Mouse (Mus musculus): ENCODE measurements around the gene Trpv1. TPM values are rescaled to one million over a fixed set of nuclear protein-coding genes. Genes with fewer than 3 reads are reported as not detected.

The Trpv1 gene
- polyA plus RNA-seq, 1 experiment from 2014 or later = not detected

DNA sequence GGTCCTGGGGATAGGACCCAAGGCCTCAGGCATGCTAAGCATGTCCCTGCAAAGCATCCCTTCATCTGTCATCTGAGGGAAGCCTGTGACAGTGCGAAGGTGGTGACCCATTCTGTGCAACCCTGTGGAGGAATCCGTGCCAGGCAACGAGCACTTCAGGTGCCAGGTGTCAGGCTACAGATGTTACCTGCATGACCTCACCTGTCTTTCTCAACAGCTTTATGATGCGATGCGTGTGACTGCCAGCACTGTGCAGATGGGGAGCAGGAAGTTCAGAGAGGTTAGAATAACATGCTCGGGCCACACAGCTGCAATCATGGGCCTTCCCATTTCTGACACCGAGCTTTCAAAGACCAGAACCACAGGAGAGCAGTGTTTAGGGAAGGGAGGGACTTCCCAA is 28.9 kb upstream of the Trpv1 start:
- H3K27ac ChIP-seq = no peak overlapping the region
- no peak for ATAC-seq
- no peaks in the 10 kb centered on the region for H3K36me3 ChIP-seq
- H3K27me3 ChIP-seq (replicated peaks) = no peaks in the 10 kb centered on the region
- H3K9me3 ChIP-seq (replicated peaks) = no peaks in the 10 kb centered on the region
- no peak overlapping the region for H3K9ac ChIP-seq
- no peak overlapping the region for H3K4me3 ChIP-seq
- WGBS (ENCODE audit: insufficient replicate concordance) = 63% methylated on average over 7 of the region's 7 CpGs
- H3K4me1 ChIP-seq = peaks cover 1% of the 10 kb centered on the region
- no peak overlapping the region for H3K4me2 ChIP-seq

DNA sequence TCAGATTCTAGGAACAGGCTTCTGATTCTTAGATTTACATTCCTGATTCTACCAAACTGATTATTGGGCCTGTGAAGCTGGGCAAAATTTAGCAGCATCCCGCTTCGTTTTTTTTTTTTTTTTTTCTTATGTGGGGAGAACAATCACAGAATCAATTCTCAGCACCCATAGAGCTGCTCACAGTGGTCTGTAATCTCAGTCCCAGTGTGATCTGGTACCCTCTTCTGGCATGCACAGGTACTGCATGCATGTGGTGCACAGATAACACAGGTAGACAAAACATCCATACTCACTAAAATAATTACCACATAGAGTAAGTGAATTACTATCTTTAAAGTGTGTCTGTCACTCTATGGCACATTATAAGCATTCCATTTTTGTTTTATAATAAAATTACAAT is 26.5 kb upstream of the Trpv1 start:
- Histone ChIP-seq H3K4me2 (no peak overlapping the region), H3K36me3 (no peaks in the 10 kb centered on the region), H3K4me1 (no peaks in the 10 kb centered on the region), H3K27me3 (replicated peaks) (no peaks in the 10 kb centered on the region), H3K4me3 (no peak overlapping the region), H3K9ac (no peak overlapping the region), H3K9me3 (replicated peaks) (no peaks in the 10 kb centered on the region), H3K27ac (no peak overlapping the region)
- no peak for ATAC-seq
- WGBS (ENCODE audit: insufficient replicate concordance) = 62% methylated on average over 2 of the region's 2 CpGs

DNA sequence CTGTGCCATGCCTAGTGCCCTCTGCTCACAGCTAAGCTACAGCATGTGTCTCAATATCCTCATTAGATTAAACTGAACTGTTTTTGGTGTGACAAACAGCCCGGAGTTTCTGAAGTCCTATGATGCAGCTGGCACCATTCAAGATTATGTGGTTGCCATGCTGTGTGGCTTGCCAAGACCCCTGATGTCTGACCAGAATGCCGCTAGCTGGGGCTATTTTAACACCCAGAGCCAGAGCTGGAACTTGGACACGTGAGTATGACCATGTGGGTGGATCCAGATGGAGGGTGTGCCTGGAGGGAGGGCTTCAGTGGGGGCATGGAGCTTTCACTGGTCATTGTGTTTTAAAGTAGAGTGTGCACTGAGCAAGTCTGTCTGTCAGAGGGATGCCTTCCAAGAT is 20.1 kb upstream of the Trpv1 start:
- H3K9me3 ChIP-seq (replicated peaks) = no peaks in the 10 kb centered on the region
- ATAC-seq = no peak
- H3K27me3 ChIP-seq (replicated peaks) = no peaks in the 10 kb centered on the region
- no peak overlapping the region for H3K4me2 ChIP-seq
- 61% methylated on average over 3 of the region's 3 CpGs for WGBS (ENCODE audit: insufficient replicate concordance)
- no peaks in the 10 kb centered on the region for H3K36me3 ChIP-seq
- H3K9ac ChIP-seq = no peak overlapping the region
- H3K27ac ChIP-seq = no peak overlapping the region
- H3K4me3 ChIP-seq = no peak overlapping the region
- no peaks in the 10 kb centered on the region for H3K4me1 ChIP-seq

DNA sequence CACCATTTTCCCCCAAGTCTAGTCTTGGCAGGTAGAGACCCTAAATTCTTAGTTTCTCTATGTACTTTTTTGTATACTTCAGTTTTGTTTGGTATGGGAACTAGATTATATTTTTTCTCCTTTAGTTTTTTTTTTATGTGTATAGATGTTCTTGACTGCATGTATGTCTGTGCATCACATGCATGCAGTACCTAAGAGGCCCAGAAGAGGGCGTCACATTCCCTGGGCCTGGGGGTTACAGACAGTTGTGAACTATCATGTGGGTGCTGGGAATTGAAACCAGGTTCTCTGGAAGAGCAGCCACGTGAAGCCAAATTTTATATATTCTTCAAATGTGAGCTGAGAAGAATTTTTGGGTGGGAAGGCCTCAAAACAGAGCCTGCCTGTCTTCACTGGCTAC is 14.4 kb upstream of the Trpv1 start:
- no peak overlapping the region for H3K27ac ChIP-seq
- no peaks in the 10 kb centered on the region for H3K27me3 ChIP-seq (replicated peaks)
- no peak for ATAC-seq
- H3K9ac ChIP-seq = no peak overlapping the region
- no peak overlapping the region for H3K4me2 ChIP-seq
- H3K4me3 ChIP-seq = no peak overlapping the region
- H3K4me1 ChIP-seq = no peaks in the 10 kb centered on the region
- 31% methylated on average over 2 of the region's 2 CpGs for whole genome bisulfite sequencing (ENCODE audit: insufficient replicate concordance)
- H3K36me3 ChIP-seq = no peaks in the 10 kb centered on the region
- no peaks in the 10 kb centered on the region for H3K9me3 ChIP-seq (replicated peaks)

DNA sequence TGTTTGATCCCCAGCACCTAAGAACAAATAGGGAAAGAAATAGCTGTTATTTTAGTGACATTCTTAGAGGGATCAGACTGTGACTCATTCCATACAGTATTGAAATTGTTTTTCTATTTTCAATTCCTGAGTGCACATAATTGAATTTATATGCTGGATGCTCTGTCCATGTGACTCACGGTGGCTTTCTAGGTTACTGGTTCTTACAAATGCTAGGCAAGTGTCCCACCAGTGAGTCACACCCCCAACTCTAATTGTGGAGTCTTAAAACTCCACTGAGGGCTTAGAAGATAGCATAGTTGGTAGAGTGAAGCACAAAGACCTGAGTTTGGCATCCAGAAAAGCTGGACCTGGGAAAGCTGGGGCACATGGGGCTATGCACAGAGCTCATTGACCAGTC is 13.4 kb upstream of the Trpv1 start:
- Histone ChIP-seq H3K4me1 (no peaks in the 10 kb centered on the region), H3K4me2 (no peak overlapping the region), H3K9me3 (replicated peaks) (no peaks in the 10 kb centered on the region), H3K4me3 (no peak overlapping the region), H3K27me3 (replicated peaks) (no peaks in the 10 kb centered on the region), H3K36me3 (no peaks in the 10 kb centered on the region), H3K27ac (no peak overlapping the region), H3K9ac (no peak overlapping the region)
- no peak for ATAC-seq
- 61% methylated on average over 1 of the region's 1 CpGs for WGBS (ENCODE audit: insufficient replicate concordance)

DNA sequence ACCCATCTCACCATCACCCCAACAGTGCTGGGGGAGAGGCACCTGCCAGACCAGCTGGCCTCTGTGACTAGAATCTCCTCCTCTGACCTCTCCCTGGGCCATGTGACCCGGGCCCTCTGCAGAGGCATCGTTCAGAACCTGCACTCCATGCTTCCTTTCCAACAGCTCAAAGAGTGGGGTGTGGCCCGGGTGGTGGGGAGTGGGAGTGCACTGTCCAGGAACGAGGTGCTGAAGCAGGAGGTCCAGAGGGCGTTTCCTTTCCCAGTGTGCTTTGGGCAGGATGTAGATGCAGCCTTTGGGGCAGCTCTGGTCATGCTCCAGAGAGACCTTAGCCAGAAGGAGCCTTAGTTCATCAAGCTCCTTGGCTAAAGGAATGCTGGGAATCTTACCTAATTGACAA is 11.2 kb upstream of the Trpv1 start:
- H3K27ac ChIP-seq = no peak overlapping the region
- no peaks in the 10 kb centered on the region for H3K9me3 ChIP-seq (replicated peaks)
- H3K4me2 ChIP-seq = no peak overlapping the region
- H3K4me3 ChIP-seq = no peak overlapping the region
- no peak for ATAC-seq
- H3K4me1 ChIP-seq = no peaks in the 10 kb centered on the region
- no peaks in the 10 kb centered on the region for H3K36me3 ChIP-seq
- 23% methylated on average over 5 of the region's 5 CpGs for WGBS (ENCODE audit: insufficient replicate concordance)
- H3K27me3 ChIP-seq (replicated peaks) = no peaks in the 10 kb centered on the region
- H3K9ac ChIP-seq = no peak overlapping the region

DNA sequence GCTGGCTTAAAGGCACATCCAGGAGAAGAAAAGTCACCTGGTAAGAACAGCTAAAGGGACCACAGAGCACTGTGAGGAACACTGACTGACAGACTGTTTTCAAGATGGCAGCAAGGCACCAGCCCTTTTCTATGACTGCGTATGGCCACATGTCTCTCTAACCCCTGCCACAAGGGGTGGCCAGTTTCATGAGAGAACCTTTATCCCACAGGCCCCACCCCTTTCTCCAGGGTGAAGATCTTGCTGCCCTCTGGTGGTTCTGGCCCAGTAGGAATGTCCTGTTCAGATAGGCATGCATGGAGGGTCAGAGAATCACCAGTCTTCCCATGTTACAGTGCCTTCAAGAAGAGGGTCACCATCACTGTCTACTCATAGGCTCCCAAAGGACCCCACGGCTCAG is 10.1 kb upstream of the Trpv1 start:
- Histone ChIP-seq H3K36me3 (no peaks in the 10 kb centered on the region), H3K4me2 (no peak overlapping the region), H3K27me3 (replicated peaks) (no peaks in the 10 kb centered on the region), H3K27ac (no peak overlapping the region), H3K4me1 (no peaks in the 10 kb centered on the region), H3K9ac (no peak overlapping the region), H3K4me3 (no peak overlapping the region), H3K9me3 (replicated peaks) (no peaks in the 10 kb centered on the region)
- 51% methylated on average over 2 of the region's 2 CpGs for WGBS (ENCODE audit: insufficient replicate concordance)
- no peak for ATAC-seq

DNA sequence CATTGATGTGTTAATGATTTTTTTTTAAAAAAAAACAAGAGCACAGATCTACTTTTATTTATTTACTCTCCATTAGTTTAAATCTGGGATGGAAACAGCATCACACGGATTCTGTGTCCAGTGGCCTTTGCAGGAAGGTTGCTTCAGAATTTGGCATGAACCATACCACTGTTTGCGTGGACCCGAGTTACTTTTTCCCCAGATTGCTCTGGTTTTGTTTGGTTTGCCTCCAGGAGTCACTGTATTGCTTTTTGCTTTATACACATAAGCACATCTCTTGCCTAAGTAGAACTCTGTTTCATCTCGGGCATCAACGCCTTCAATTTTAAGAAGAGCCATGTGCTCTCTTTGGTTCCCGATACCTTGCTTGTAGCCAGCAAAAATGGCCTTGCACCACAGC is 8.2 kb upstream of the Trpv1 start:
- Histone ChIP-seq H3K27ac (no peak overlapping the region), H3K9ac (no peak overlapping the region), H3K36me3 (no peaks in the 10 kb centered on the region), H3K27me3 (replicated peaks) (no peaks in the 10 kb centered on the region), H3K4me2 (no peak overlapping the region), H3K4me1 (no peaks in the 10 kb centered on the region), H3K4me3 (no peak overlapping the region), H3K9me3 (replicated peaks) (no peaks in the 10 kb centered on the region)
- 82% methylated on average over 6 of the region's 6 CpGs for WGBS (ENCODE audit: insufficient replicate concordance)
- ATAC-seq = no peak

DNA sequence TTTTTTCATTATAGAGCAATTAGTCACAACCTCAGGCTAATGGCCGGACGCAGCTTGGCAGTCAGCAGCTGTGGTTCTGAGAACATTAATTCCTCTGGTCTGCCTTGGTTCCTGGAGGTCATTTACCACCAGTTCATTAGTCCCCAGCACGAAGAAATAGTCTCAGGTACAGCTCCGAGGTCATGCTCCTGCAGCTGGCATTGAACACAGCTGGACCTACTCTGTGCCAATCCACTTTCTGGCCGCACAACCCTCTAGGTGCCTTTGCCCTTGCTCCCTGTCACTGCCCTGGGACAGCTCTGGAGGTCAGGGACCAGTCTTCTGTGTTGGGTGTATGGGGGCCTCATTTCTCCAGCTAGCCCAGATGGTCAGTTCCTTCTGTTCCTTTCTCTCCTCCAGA is 5.2 kb upstream of the Trpv1 start:
- H3K4me2 ChIP-seq = no peak overlapping the region
- H3K27me3 ChIP-seq (replicated peaks) = no peaks in the 10 kb centered on the region
- H3K9me3 ChIP-seq (replicated peaks) = no peaks in the 10 kb centered on the region
- no peak overlapping the region for H3K27ac ChIP-seq
- H3K4me3 ChIP-seq = no peak overlapping the region
- ATAC-seq = no peak
- H3K4me1 ChIP-seq = no peaks in the 10 kb centered on the region
- no peak overlapping the region for H3K9ac ChIP-seq
- H3K36me3 ChIP-seq = no peaks in the 10 kb centered on the region
- whole genome bisulfite sequencing (ENCODE audit: insufficient replicate concordance) = 64% methylated on average over 5 of the region's 5 CpGs

DNA sequence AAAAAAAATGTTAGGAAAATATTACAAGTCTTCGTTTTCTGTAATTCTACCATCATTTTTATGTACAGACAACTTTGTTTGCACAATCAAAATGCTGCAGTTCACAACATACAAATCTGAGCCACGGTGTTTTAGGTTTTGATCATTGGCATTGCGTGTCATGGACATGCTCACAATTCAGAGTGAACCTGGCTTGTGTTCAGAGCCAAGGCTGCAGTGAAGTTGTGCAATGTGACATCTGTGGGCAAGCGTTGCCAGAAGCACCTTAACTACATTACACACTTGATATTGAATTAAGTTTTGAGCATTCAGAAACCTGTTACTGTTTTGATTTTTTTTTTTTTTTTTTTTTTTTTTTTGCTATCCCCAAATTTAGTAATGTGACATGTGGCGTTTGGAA is 4.0 kb upstream of the Trpv1 start:
- H3K4me2 ChIP-seq = no peak overlapping the region
- H3K9me3 ChIP-seq (replicated peaks) = no peaks in the 10 kb centered on the region
- no peak overlapping the region for H3K27ac ChIP-seq
- H3K9ac ChIP-seq = no peak overlapping the region
- no peak overlapping the region for H3K4me3 ChIP-seq
- H3K27me3 ChIP-seq (replicated peaks) = no peaks in the 10 kb centered on the region
- no peak for ATAC-seq
- WGBS (ENCODE audit: insufficient replicate concordance) = 71% methylated on average over 5 of the region's 5 CpGs
- no peaks in the 10 kb centered on the region for H3K36me3 ChIP-seq
- no peaks in the 10 kb centered on the region for H3K4me1 ChIP-seq

DNA sequence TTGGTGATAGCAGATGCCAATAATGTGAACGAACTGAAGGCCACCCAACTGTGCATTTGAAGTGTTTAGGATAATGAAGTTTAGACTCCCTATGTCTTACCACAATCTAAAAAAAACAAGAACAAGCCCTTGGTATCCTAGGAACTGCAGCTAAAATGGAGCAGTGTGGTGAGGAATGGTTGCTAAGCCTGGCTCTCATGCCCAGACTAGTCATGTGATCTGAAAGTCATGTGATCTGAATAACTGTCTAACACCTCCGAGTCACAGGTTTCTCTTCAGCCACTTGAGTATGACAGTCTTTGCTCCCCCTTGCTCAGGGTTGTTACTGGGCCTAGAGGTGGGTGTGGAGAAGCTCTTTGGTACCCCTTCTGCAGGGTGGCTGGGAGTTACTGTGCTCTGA is 1.6 kb upstream of the Trpv1 start:
- Histone ChIP-seq H3K27ac (no peak overlapping the region), H3K4me2 (no peak overlapping the region), H3K27me3 (replicated peaks) (no peaks in the 10 kb centered on the region), H3K4me1 (no peaks in the 10 kb centered on the region), H3K9me3 (replicated peaks) (no peaks in the 10 kb centered on the region), H3K4me3 (no peak overlapping the region), H3K9ac (no peak overlapping the region), H3K36me3 (no peaks in the 10 kb centered on the region)
- 36% methylated on average over 2 of the region's 2 CpGs for WGBS (ENCODE audit: insufficient replicate concordance)
- no peak for ATAC-seq

DNA sequence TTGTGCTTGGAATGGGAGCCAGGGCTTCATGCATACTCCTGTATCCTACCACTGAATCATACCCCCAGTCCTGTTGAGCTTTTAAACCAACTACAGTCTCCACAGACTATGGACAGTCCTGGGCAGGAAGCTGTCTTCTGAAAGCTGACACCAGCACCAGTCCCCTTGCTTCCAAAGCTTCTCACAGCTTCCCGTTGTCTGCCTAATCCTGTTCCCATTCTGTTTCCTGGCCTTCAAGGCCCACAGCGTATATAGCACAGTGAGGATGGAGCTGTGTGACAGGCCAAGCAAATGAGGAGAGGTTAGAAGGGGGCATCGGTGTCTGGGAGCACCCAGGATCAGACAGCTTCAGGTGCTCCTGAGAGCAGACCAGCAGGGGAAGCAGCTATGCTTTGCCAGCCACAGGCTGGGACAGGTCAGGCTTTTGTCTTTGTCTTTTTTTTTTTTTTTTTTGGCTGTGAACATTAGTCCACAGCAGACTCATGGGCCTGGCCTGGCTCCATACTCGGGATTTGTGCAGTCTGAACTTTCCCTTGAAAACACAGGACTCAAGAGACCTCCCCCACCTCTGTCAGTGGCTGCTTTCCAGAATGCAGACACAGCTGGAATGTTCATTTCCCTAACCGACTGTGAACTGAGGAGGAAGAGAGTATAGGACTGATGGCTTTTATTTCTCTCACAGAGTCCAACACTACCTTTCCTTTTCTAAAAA is 2.1 kb downstream of the Trpv1 start:
- WGBS (ENCODE audit: insufficient replicate concordance) = 28% methylated on average over 5 of the region's 5 CpGs
- no peak overlapping the region for H3K9ac ChIP-seq
- no peaks in the 10 kb centered on the region for H3K36me3 ChIP-seq
- no peak for ATAC-seq
- no peaks in the 10 kb centered on the region for H3K4me1 ChIP-seq
- no peak overlapping the region for H3K4me3 ChIP-seq
- no peaks in the 10 kb centered on the region for H3K27me3 ChIP-seq (replicated peaks)
- no peaks in the 10 kb centered on the region for H3K9me3 ChIP-seq (replicated peaks)
- H3K27ac ChIP-seq = no peak overlapping the region
- H3K4me2 ChIP-seq = no peak overlapping the region

DNA sequence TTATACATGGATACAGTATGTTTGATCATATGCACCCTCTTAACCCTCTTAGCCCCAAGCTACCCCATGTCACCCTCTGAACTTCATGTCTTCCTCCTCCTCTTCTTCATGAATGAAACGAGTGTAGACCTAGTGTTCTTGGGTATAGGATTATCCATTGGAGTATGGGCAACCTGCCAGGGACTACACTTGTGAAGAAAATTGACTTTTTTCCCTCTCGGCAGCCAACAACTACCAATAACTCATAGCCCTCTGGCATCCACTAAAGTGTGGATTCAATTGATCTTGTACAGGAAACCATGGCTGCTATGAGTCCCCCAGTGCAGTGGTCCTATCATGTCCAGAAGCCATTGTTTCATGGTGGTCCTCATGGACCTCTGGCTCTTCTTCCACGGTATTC is 2.6 kb downstream of the Trpv1 start:
- H3K36me3 ChIP-seq = no peaks in the 10 kb centered on the region
- no peaks in the 10 kb centered on the region for H3K27me3 ChIP-seq (replicated peaks)
- 61% methylated on average over 3 of the region's 3 CpGs for WGBS (ENCODE audit: insufficient replicate concordance)
- no peaks in the 10 kb centered on the region for H3K9me3 ChIP-seq (replicated peaks)
- H3K4me1 ChIP-seq = no peaks in the 10 kb centered on the region
- no peak overlapping the region for H3K4me2 ChIP-seq
- H3K9ac ChIP-seq = no peak overlapping the region
- H3K27ac ChIP-seq = no peak overlapping the region
- no peak for ATAC-seq
- H3K4me3 ChIP-seq = no peak overlapping the region

Data from liver, embryonic 12.5 days (tissue).